Mouse (Mus musculus): ENCODE results near the gene Cacnb2.
A peak's percentile ranks its signal among the peaks of the same experiment; 100 is the strongest.

The Cacnb2 gene

DNA sequence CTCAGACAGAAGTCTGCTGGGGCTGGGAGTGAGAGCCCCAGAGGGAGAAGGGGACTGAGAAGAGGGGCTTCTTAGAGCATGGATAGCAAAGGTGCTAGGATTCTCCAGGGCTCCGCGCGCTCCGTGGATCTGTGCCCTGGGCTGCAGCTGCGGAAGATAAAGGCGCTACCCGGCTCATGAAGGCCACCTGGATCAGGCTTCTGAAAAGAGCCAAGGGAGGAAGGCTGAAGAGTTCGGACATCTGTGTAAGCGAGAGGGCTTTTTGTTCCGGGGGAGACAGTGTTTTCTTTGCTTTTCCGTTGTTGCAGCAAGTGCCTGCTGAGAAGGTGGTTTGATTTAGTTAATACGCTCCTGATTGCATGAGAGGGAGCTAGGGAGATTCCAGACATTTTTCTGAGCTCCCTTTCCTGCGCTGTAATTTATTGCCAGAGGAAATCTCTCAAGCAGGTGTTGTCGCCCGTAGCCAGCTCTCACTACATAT, 270.9 kb downstream of the Cacnb2 start:
- no peak for DNase-seq

DNA sequence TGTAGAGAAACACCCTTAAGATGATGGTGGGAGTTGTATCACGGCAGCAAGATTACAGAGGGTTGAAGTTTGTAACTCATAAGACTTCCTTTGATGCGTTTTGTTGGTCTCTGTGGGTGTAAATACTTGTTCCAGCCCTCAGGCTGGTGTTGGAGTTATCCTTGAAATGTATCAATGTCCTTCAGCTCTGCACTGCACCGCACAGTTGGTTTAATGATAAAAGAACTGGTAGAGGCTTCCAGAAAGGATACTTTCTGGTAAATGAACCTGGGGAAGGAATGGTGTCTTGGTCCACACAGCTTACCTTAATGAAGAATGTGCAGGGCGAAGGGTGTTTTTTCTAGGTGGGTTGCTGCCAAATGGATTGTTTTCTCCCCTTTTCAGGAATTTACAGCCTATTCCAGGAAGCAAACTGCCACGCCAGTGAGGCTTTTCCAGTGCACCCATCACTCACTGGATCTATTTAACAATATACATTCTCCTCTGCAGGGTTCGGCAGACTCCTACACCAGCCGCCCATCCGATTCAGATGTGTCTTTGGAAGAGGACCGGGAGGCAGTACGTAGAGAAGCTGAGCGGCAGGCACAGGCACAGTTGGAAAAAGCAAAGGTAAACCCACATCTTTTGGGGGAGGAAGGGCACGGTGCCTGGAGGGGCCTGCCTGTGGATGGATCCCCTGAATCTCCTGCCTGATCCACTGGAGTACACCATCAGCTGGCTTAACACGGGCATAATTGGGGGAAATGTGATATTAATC, 271.6 kb downstream of the Cacnb2 start:
- no peak for DNase-seq

DNA sequence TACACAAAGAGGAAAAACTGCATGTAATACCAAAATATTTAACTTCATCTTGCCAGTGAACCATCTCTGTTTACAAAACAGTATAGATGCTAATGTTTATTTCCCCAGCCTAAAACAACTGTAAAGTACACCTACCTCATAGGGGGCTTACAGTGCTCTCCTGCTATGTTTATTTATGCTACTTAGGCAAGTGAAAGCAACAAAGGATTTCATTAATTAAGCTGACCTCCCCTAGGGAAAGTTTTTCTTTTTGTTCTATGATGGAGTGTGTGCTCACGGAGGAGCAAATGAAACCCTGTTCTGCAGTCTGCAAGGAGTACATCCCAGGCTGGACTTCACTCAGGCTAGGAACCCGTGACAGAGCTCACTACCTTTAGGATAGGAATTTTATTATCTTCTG, 272.2 kb downstream of the Cacnb2 start:
- DNase-seq = no peak

DNA sequence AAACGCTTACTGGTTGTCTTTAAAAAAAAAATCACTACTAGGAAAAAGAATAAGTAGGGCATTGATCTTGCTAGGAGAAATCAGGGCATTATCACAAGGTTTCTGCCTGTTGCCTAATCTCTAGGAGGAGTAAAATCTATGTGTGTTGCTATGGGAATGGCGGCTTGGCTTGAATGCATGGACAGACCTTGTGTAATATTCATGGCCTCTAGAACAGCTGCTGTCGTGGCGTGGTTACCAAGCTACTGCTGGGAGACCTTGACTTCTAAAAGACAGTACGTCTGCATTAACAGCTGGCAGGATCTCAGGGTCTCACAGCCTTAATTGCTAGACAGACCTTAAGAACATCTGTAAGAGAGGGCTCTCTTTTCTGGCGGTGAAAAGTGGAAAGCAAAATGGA, 272.7 kb downstream of the Cacnb2 start:
- no peak for DNase-seq

DNA sequence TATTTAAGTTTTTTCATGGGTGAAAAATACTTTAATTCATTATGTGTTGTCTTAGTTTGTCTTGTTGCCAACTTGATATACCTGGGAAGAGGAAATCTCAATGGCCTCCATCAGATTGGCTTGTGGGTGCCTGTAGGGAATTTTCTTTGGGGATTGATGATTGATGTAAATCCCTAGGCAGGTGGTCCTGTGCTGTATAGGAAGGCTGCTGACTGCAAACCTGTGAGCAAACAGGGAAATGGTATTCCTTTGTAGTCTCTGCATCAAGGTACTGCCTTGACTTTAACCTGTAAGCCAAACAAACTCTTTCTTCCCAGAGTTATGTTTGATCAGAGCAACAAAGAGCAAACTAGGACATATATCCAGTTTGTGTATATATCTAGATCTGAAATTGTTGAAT, 276.1 kb downstream of the Cacnb2 start:
- no peak for DNase-seq

DNA sequence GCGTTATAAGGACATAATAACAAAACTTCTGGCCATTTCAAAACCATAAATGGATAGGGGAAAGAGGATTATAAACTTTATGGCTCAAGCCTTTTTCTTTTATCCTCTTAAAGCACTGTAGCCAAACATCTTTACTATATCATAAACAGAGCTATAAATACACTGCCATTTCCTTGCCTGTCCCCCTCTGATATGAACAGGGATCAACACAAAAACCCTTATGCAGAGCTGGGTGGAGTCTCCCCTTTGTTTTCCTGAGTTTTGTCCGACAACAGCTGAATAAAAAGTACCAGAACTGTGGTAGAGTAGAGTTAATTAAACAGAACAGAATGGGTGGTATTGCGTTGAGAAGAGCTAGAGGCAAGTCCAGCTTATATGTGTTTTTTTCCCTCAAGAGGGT, 280.6 kb downstream of the Cacnb2 start:
- DNase-seq = no peak

DNA sequence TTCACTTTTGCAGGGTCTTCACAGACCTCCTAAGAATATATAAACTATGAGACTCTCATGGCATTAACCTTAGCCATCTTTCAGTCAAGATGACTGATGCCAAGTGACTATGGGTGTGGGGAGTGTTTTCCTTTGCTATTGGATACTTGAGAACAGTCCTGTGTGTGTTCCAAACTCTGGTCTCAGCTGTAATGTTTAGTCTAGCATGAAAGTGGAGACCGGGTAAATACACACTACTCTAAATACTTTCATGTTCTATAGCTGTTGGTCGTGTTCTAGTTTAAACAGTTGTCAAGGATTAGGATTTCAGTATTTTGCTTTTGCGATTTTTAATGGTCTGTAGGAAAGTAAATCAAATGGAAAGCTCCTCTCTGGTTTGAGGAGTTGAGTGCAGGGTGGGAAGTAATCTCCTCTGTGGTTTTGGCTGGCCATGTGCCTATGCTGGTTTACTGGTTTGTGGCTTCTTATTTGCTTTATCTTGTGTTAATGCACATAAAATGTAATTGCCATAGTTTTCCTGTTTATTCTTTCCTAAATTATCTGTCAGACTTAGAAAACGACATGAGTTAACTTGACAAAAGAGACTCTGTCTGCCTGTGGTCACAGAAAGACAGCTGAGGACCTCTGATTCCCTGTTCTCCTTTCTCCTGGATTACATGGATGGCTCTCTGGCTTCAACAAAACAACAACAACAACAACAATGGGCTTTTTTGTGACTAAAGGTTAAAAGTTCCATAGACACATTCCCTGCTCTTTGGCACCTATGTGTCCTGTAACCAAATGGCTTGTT, 285.7 kb downstream of the Cacnb2 start:
- DNase-seq = no peak

DNA sequence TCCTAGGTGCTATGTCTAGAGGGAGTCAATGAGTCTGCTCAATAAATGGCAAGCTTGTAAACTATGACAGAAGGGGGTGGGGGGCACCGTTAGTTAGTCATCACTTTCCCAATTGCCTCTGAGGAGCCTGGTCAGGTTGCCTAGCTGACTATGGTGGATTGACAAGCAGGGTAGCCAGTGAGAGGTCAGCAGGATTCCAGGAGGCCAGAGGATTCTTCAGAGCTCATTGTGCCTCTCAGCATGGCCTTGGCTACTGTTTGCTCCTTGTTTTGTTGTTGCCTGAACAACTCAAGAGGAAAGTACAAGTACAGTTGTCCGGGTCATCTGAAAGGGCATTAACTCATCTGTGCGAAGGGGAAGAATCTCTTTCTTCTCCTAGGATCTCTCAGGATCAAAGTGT, 300.9 kb downstream of the Cacnb2 start:
- DNase-seq = no peak

DNA sequence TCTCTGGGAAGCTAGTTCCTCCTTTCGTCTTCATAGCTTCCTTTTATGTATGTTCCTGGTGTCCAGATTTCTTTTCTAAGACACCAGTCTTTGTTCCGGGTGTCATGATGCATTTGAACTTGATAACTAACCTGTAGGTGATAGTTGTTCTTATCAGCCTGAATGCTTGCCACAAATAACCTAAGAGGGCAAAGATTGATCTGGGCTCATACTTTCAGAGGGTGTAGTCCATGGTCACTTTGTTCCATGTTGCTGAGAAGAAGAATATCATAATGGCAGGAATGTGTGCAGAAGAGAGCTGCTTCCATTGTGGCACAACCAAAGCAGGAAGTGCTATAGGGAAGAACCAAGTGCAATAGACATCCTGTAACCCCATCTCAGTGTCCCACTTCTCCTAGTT, 302.0 kb downstream of the Cacnb2 start:
- no peak for DNase-seq

DNA sequence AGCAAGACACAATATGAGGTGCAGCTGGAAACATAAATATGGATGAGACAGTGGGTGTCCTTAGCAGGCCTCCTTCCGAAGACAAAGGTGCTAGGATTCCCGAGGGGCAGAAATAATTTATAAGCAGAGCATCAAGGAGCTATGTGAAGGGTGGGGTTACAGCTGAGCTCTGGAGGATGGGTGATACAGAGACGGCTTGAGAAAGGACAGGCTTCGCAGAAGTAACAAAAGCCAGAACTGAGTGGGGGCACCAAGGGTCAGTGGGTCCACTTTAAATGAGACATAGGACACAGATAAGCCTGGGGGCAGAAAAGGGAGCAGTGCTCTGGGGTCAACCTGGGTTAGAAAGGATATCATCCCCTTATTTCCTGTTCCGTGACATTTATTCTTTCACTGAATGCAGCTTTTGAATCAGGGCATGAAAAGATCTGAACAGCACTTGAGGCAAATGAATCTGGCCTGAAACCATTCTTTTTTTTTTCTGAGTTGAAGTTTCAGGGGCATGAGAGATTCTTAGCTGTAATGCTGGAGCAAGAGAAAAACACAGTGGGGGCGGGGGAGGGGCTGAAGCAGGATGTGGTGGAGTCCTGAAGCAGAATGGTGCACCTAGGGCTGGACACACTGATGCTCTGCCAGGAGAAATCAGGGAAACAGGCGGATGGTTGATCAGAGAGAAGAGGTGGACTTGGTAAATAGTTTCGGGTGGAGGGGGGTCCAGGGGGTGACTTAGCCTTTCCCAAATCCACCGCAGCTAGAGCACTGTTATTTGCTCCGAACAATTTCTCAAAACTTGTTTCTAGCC, 304.4 kb downstream of the Cacnb2 start:
- DNase-seq = no peak

DNA sequence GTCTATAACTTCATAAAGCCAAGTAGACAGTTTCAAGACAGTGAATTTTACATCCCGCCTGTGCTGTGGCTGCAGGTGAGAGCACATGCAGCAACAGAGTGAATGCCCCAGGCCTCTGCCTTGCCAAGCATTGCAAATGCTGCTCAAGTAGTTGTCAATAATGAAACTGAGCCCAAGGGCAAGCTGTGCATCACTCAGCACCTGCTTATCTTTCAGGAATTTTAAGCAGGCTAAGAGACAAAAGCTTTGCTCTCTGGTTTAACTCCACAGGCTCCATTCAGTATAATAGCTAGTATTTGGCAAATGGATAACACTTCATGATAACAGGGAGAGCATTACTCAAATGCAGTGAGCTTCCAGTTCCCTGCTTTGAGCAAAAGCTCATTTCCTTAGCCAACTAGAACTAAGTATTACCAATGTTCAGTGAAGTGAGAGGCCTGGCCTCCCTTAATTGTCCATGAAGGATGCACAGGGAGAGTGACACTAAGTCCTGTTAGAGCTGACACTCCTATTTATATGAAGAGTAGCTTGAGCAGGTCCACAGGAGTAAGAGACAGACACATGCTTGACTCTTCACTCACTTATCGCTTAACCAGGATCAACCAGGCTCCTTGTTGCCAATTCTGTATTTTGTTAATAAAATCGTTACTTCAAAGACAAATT, 314.8 kb downstream of the Cacnb2 start:
- no peak for DNase-seq

DNA sequence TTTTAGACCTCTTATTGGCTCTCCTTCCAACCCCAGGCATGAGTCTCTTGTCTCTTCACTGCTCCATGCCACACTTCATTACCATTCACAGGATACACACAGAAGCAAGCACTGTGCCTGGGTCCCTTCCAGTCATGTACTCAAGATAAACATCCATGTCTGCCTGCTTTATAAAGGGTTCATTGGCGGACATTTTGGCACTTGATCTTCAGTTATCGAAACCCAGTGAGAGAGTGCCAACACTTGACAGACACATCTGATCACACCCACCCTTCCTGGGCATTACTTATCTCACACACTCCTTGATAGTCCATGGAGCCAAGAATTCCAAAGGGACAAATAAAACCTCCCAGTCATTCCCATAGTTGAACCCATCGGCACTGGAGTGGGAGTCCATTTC, 327.0 kb downstream of the Cacnb2 start:
- DNase-seq = no peak

DNA sequence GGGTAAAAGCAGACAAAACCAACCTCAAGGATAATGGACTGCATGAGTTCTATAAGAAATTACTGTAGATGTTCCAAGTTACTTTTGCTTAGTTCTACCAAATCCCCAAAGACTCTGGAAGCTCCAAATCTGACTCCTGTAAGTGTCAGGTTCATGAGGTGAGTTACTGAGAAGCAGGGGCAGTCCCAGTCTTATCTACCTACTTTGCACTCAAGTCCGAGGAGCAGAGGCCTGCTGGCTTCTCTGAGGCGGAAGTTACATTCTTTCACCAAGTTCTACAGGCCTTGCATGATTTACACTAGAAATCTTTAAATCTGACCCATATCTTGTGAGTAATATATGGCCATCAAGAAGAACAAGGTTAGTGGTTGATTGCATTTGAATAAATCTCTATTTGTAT, 329.1 kb downstream of the Cacnb2 start:
- no peak for DNase-seq

DNA sequence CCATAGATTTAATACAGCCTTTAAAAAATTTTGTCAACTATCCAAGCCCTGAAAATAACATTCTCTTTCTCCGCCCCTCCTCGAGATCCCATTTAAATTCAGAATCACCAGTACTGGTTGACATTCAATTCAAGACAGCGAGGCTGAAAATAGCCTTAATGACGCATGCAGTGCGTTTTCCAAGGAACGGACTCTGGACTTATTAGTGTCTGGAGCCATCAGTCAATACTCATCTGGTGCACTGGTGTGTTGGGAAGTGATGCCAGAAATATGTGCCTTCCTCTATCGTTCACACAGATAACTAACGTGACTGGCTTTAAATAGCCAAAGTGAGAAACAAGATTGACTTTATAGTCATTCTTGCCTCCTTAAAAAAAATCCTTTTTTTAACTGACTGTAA, 333.6 kb downstream of the Cacnb2 start:
- DNase-seq = no peak

DNA sequence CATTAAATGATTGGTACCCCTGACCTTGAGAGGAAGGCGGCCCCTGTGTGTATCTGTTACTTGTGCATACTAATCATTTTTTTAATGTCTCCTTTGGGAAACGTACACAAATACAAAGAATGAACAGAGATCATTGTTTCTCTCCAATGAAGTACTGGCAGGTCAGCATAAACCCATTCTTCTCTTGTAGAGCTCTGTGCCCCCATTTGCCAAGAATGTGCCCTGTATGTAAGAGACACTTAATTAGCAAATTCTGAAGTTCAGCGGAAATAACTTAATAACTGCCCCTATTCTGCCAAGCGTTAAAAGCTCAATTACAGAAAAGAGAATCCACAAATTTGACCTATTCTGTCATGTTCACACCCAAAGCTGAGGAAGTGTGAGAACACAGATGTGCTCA, 339.4 kb downstream of the Cacnb2 start:
- DNase-seq = no peak

DNA sequence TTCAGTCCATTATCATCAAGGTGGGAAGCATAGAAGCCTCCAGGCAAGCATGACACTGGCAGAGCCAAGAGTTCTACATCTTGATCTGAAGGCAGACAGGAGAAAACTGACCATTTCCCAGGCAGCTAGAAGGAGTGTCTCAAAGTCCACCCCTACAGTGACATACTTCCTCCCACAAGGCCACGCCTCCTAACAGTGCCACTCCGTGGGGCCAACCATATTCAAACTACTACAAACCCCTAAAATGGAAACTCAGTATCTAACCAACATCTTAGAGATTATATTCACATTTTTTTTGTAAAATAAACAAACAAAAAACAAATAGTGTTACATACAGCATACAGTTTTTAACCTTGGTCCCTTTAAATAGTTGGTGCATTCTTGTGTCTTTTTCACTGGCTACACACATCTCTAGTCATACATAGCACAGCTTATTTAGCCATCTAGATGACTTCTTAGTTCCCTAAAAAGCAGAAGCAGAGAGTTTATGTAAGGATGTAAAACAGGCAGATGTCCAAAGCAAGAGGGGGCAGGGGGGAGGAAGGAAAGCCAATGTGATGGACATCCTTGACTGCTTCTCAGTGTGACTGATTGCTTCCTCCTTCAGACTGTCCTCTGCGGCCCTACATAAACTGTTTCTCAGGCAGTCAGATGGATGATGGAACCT, 340.9 kb downstream of the Cacnb2 start:
- no peak for DNase-seq

DNA sequence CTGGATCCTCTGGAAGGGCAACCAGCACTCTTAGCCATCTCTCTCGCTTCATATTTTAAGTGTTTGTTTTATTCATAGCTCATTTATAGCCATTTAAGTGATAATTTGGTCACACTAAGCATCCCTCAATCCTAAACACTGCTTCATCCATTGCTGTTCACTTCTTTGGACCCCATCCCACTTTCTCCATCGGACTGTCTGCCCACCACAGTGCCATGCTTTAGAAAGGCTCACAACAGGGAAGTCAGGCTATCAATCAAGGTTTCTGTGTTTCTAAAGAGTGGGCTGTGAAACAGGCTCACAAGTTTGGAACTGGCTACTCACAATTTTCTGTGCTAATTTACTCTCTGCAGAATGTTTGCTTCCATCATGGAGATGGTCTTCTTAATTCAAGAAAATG, 350.2 kb downstream of the Cacnb2 start:
- DNase-seq = no peak

DNA sequence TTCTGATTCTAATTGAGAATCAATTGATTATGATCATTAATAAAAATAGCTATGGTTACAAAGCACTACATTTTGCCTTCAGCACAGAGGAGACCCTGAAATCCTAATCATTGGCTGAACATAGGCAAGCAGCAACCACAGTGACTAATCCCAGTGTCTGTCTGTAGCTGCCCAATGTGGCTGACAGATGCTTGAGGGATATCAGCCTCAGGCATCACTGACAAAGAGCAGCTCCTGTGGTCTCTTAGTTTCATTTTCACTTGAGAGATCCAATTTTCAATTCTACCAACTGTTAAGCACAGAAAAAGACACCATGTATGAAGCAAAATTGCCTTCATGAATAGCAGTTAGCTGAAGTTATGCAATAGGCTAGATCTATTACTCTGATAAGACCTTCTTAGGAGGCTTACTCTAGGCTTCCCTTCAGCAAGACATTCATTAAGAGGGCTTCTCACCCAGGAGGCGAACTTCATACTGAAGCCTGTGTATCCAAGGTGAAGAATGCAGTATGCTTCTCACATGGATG, 358.1 kb downstream of the Cacnb2 start:
- DNase-seq = no peak

DNA sequence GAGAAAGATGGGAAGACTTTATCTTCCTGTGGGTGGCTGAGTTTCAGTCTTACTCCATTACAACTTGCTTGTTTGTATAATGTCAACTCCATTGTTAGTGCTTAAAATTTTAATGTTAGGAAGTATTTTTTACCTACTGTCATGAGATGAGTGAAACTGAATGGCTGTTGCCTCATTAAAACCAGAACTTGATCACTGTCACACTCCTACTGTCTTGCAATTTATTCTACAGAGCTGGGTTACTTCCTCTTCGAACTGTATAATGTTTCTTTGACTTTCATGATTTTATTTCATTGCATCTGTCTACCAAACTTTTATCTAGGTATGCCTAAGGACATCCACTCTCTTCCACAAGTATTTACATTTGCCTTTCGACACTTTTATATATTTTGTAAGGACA, 358.6 kb downstream of the Cacnb2 start:
- no peak for DNase-seq

DNA sequence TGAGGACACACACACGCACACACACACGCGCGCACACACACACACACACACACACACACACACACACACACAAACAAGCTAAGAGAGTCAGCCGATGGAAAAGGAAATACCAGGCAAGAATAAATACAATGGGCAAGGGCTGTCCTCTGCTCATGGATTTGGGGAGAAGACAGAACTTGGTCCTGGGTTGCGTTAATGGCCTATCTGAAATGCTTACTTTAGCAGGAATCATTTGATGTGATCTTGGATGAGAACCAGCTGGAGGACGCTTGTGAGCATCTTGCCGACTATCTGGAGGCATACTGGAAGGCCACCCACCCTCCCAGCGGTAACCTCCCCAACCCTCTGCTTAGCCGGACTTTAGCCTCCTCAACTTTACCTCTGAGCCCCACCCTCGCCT, 381.1 kb downstream of the Cacnb2 start:
- DNase-seq = no peak

DNA sequence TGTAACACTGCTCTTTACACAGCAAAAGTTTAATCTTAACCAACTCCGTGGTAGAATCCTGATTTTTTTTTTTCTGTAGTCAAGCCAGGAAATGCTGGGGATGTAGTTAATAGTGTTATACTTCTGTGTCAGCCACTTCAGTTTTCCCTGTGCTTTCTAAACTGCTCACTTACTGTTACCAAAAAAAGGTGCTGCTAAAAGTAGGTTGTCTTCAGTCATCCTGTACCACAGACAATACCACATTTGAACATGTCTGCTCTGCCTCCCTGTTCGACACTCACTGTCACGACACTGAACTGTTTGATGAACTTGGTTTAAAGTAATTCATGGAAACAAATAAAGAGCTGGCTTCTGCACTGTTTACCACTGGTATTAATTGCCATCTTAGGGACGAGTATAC, 385.6 kb downstream of the Cacnb2 start:
- DNase-seq = peak in 1 of 2 experiments; percentile 35

DNA sequence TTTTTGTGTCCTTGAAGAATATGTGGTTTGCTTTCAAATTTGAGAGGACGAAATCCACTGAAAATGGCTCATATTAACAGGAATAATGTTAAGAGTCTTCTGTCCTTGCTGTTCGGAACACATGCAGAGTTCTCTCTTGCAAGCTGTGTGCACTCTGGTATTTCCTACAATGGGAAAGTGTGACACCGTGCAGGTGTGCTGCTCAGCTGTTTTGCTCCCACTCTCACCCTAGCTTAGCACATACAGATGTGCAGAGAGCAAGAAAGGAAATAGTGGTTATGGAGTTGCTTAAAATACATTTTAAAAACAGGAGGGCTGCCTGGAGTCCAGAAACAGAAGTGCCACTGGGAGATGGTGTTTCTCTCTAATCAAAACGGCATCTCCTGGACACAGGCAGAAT, 386.5 kb downstream of the Cacnb2 start:
- DNase-seq = peak; percentile 49 to 73

Measured in thymus, postnatal 36 days (tissue).